Mouse (Mus musculus) erythroblast, adult 5-6 weeks (primary cell): Measurements from ENCODE around the gene Zc3h7b. TPM values are rescaled to one million over a fixed set of nuclear protein-coding genes. Genes with fewer than 3 reads are reported as not detected.
"Not testable (repeated sequence)": the region's sequence is repeated elsewhere in the genome, so short reads cannot be mapped to it uniquely, and the experiment has no call there.

Experiments
- ATAC-seq: replicated peaks from 2 replicates; pipeline ENCODE4 v1.8.0; 2016; ENCODE audit warnings: moderate number of reproducible peaks, mild to moderate bottlenecking, moderate TSS enrichment, inconsistent platforms; ENCODE audit not compliant: poor library complexity, low FRiP score, severe bottlenecking
- total RNA-seq, 2 experiments: library from RNA; stranded (forward) in 1 of 2; stranded (reverse) in 1 of 2; fragments of 150-400 nt in 1 of 2; fragments of 200-764, 138-1000 nt in 1 of 2; gene quantifications; 2 replicates each; pipeline versions ENCODE4 v1.2.3 to v1.2.4; 2015 to 2017; ENCODE audit warnings: low replicate concordance in 2 of 2

Zc3h7b gene
- total RNA-seq, 2 experiments from 2014 or later = 2.0 to 2.5 TPM

DNA sequence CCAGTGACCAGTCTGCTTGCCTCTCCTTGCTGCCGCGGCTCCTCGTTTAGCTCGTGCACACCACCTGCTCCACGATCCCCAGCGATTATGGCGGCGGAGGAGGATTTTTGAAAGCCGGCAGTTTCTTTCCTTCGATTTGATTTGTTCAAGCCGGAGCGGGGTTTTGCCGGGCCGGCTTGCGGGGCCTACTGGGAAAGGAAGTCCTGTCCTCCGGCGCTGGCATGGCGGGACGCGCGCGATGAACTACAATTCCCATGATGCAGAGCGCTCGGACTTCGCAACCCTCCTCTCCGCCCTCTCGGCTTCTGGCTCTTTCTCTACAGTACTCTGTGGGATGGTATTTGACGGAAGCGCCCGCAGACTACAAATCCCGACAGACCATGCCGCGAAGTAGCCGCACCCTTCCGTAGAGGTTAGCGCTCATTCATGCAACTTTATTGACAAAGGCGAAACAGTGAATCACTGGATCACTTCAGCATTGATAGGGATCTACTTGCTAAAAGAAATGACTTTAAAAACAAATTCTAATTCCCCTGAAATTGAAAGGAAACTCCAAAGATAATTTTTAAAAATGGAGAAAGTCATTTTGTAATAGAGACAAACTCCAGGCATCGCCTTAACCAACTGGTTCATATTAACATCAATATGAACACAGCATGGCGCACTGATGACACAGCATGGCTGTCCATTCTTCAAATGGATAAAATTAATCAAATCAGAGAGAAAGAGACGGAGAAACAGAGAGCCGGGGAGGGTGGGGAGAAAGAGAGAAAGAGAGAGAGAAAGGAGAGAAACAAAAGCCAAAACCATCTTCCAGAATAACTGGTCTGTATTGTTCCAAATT, 14.8 kb upstream of the Zc3h7b start:
- ATAC-seq = peak; percentile 96

DNA sequence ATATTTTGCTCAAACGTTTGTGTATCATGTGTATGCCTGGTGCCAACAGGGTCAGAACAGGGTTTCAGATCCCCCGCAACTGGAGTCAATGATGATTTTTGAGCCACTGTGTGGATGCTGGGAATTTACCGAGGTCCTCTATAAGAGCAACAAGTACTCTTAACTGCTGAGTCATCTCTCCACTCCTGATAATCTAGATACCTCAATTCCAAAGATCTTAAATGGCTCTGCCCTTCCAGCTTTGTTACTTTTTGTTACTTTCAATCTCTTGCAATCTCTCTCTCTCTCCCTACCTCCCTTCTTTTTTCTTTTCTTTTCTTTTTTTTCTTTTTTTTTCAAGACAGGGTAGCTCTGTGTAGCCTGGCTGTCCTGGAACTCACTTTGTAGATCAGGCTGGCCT, 9.8 kb upstream of the Zc3h7b start:
- ATAC-seq = no peak

DNA sequence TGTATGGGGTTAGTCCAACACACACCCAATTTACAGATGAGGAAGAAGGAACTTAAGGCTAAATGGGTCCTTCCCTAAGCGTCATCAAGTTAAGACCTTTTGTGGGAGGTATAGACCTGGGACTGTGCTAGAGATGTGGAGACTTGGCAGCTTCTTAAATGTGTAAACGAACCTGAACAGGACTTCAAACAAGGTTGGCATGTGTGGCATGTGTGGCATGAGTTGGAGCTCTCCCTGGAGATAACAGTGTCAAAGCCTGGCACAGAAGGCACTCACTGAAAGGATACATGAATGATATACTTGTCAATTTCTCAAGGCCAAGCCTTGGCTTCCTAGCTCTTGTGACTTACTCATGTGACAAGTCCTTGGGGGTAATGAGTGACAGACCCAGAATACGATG, 5.6 kb upstream of the Zc3h7b start:
- ATAC-seq = no peak

DNA sequence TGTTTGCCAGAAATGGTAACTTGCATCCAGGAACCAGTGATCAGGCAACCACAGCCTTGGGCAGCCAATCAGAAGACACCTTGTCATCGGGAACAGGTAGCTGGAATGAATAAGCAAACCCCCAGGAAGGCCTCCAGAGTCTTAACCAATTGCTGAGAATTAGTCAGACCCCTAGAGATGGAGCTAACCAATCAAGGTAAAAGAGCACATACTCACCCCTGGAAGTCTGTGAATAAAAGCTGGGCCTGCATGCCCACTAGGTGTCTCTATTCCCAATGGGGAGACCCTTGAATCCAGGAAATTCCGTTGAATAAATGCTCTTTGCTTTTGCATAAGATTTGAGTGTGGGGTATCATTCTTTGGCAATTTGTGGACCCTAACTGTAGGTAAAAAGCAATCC, 4.9 kb upstream of the Zc3h7b start:
- ATAC-seq = no peak

DNA sequence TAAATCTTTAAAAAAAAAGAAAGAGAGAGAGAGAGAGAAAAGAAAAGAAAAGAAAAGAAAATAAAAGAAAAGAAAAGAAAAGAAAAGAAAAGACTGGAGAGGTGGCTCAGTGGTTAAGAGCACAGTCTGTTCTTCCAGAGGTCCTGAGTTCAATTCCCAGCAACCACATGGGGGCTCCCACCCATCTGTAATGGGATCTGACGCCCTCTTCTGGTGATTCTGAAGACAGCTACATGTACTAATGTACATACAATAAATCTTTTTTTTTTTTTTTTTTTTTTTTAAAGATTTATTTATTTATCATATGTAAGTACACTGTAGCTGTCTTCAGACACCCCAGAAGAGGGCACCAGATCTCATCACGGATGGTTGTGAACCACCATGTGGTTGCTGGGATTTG, 2.5 kb upstream of the Zc3h7b start:
- not testable (repeated sequence) for ATAC-seq

DNA sequence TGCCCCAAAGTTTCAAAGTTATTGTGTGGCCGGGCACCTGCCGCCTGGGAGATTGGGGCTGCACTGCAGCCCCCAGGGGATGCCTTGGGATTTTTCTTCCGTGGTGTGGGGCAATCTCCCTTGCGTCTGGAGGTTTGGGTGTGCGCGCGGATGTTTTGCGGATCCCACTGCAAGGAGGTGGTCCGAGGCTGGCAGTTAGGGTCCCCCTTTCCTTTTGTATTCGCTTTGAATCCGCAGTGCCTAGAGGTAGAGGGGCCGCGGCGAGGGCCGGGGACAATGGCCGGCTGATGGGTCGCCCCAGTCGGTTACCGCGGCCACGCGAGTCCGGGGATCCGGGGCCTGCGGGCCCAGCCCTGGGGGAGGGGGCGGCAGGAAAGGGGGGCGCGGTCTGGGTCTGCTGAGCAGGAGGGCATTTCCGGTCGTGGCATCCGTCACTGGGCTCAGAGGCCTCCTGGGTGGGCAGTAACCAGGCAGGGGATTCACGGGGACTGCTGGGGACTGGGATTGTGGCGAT, 801 bp downstream of the Zc3h7b start:
- no peak for ATAC-seq

DNA sequence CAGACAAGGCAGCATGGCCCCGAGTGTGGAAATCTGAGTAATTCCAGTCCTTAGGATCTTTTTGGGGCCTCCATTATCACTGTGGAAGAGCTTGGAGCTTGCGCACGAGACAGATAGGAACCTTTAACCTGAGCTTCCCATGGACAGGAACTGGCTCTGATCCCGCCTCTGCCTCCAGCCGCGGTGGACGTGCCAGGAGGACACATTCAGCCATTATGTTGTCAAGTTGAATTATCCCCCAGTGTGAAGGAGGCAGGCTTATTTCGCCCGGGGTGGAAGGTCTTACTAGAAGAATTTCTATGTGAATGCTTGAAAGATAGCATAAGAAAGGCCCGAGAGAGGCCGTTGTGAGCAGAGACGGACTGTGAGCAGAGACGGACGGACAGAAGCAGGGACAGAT, 4.9 kb downstream of the Zc3h7b start:
- no peak for ATAC-seq

DNA sequence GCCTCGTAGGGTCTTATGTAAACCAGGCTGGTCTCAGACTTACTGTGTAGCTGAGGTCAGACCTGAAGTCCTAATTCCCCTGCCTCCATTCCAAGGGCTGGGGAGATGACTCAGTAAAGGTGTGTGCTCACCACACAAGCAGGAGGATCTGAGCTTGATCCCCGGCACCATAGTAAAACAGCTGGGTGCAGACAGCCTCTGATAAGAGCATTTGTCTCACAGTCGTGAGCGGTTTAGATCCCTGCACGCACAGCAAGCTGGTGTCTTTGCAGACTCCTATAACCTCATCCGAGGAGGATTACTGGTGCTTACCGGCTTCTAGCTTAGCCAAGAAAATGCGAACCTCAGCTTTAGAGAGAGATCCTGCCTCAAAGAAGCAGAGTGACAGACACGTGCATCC, 8.8 kb downstream of the Zc3h7b start:
- ATAC-seq = no peak

DNA sequence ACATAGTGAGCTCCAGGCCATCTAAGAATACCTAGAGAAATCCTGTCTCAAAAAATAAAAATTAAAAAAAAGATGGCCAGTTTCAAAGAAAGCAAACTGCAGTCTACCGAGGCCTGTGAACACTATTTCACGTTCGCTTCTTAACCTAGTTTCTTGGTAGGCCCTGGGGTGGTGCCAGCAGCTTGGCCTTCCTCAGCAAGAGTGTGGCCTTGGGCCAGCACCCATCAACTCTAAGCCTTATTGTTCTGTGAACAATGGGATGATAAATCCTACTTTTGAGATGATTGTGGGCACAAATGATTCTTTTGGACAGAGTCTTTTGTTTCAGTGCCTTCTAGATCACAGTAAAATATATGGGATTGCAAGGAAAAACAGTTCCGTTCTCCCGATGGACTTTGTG, 13.8 kb downstream of the Zc3h7b start:
- no peak for ATAC-seq

DNA sequence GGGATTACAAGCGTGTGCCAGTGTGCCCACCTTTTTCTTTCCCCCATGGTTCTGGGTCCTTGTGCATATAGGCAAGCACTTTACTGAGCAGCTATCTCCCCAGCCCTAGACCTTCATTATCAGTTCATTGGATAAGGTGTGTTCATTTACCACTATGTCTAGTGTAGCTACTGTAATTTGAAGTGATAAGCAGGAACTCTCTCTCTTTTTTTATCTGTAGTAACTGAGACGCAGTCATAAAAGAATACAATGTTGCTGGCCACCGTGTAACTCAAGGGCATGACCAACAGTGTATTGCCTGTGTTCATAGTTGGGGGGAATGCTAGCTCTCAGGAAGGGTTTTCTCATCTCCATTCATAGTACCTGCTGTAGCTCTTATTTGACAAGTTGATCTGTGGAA, 14.7 kb downstream of the Zc3h7b start:
- ATAC-seq = no peak

DNA sequence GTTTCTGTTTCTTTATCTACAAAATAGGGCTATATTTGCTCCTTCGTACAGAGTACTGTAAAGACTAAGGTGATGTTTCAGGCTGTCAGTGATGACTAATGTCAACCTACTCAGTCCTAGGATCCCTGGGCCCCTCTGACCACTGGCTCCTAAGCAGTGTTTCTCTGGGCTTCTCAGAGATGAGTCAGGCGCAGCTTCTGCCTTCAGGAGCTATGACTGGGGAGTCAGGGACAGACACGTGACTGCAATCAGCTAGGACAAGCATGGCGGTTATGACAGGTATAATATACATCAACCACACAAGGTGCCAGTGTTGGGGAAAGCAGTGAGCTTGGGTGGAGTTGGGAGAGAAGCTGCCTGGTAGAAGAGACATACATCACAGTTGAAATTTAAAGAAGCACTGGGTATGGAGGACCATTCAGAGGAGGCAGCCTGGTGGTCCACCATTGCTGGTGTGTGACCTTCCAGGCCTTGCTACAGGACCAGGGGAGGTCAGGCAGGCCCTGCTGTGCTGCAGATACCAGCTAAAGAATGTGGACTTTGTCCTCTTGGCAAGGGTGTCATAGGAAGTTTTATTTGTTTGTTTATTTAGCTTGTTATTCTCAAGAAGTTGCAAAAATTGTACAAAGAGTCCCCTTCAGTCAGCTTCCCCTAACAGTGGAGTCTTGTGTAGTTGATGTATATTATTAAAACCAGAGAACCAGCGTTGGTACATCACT, 15.7 kb downstream of the Zc3h7b start:
- no peak for ATAC-seq

DNA sequence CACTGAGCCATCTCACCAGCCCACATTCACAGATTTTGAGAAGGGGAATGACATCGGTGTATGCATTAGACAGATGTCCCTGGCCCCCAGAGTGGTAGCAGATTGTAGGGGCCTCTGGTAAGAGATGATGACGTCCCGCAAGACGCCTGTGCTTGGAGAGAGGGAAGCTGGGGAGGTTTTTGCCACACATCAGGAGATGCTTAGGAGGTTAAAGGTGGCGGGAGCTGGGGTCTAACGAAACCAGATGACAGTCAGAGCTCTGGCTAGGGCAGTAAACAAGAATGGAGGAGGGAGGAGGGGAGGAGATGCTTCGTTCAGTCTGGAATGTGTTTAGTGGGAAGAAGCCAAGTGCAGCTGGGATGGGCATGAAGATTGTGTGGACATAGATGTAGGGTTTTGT, 16.5 kb downstream of the Zc3h7b start:
- no peak for ATAC-seq

DNA sequence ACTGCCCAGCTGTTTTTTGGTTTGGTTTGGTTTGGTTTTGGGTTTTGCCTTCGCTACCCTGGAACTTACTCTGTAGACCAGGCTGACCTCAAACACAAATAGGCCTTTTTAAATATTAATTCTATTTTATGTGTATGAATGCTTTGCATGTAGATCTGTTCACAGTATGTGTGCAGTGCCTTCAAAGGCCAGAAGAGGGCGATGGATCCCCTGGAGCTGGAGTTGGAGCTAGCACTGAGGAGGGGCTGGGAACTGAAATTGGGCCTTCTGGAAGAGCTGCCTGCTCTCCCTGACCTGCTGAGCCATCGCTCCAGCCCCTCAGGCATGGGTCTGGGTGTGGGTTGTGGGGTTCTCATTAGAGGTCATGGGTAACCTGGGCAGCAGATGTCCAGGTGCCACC, 17.1 kb downstream of the Zc3h7b start:
- ATAC-seq = no peak

DNA sequence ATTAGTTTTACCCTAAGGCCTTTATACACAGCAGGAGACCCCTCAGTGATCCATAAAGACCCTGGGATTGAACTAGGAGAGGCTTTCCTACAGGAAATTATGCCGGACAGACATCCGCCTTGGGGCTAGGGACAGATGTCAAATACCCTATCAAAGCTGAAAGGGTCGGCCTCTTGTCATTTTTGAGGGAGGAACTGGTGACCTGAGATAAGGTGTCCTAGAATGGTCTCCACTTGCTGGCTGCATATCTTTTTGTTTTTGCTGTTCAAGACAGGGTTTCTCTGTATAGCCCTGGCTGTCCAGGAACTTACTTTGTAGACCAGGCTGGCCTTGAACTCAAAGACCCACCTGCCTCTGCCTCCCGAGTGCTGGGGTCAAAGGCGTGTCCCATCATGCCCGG, 19.7 kb downstream of the Zc3h7b start:
- ATAC-seq = no peak

DNA sequence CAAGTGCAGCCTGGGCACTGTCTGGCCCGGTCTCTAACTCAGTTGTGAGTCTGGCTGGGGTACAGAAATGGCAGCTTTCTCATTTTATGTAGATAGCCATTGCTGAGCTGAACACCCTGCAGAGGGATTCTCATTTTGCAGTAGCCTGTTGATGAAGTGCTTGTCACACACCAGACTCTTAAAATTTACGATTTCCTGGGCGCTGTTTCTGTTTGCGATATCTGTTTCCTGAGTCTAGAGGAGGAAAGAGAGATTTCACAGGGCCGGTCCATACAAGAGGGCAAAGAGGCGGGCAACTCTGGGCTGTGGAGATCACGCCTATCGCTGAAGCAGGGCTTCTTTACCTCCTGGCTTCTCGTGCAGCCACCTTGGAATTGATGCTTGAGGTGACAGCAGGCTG, 20.8 kb downstream of the Zc3h7b start:
- no peak for ATAC-seq

DNA sequence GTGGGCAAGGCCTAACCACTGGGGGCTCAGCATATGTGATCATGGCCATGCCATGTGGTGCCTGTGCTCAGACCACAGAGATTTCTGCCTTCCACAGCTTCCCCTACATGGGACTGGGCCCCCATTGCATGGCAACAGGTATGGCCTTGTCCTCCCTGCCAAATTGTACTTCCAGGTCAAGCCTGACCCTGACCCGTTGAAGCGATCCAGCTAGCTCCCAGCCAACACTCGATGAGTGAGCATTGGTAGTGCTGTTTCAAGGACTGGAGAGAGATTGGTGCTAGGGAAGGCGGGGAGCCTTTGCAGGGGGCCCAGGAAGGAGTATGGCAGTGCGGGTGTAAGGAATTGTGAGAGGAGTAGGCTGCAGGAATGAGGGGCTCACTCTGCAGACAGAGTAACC, 21.6 kb downstream of the Zc3h7b start:
- 0 out of 2 replicates have a peak, but pooled peaks have one; percentile 13 for ATAC-seq

DNA sequence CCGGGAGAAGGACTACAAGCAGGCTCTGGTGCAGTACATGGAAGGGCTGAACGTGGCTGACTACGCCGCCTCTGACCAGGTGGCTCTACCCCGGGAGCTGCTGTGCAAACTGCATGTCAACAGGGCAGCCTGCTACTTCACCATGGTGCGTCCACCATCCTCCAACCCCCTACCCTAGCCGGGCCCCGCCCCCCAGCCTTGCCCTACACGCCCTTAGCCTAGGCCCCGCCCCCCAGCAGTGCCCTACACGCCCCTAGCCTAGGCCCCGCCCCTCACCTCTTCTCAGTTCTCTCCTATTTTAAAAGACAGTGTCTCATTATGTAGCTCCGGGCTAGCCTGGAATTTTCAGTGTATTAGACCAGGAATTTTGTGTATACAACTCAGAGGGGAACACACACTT, 24.2 kb downstream of the Zc3h7b start:
- no peak for ATAC-seq

DNA sequence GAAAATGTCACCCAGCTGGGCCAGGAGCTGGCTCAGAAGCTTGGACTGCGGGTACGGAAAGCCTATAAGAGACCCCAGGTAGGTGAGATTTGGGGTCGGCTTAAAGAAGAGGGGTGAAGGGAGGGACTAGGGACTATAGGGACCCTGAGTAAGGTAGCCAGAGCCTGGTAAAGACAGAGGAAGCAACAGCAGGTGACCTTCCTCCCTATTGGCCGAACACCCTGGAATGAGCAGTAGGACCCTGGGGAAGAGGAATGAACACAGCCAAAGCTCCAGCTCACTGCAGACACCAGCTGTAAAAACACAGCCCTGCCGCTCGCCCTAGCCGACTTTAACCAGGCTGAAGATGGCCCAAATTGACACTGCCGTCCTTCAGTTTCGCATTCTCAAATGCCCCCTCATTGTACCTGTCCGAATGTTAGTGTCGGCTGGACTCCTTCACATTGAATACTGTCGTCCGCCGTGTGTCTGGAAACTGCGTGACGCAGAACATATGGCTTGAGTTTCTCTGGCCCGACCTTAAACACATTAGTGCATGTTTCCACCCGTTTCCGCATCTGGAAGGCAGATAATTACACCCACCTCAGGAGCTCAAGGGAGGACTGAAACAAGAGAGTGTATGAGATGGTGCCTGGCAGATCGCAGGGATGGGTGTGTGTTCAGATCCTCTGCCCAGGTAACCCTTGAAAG, 27.7 kb downstream of the Zc3h7b start:
- ATAC-seq = no peak

DNA sequence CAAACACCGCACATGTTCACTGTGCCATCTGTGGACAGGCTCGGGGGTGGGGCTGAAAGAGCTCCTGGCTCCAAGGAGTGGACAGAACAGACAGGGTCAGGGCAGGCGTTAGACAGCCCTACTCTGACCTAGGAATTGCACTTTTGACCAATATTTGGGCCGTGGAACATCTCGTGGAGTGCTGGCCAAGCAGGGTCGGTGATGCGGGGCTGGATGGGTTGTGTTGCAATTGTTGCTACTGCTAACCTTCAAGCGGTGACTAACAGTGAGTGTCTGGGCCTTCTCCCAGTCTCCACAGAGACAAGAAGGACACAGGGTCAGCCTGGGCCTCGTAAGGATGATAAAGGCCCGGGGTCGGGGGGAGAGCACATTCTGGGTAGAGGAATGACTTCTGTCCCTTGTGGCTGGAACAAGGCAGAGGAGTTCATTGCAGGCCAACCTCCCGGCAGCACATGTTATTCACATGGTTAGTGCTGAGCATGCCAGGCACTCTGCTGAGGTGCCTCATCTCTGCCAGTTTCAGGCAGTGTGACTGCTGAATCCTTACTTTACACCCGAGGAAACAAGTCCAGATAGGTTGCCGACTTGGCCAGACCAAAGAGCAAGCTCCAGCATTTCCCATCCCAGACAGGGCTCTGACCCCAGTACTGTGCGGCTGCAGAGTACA, 29.8 kb downstream of the Zc3h7b start:
- ATAC-seq = no peak
